Mouse (Mus musculus) activated CD4-positive, CD25-positive, alpha-beta regulatory T cell, adult 9 weeks (primary cell): ENCODE measurements around the gene Olfr1177-ps. TPM values are rescaled to one million over a fixed set of nuclear protein-coding genes. Genes with fewer than 3 reads are reported as not detected.

Experiments used
- polyA plus RNA-seq: library from polyadenylated mRNA; unstranded; fragments of 100-300 nt; shearing (Covaris generic); gene quantifications from one replicate; pipeline ENCODE4 v1.2.1, GENCODE M21; 2017

Gene Olfr1177-ps
- not detected for polyA plus RNA-seq

GRCm38 (mm10) chr2:88346392-88346791 is at the start of gene Olfr1177-ps:
Gene Olfr1177-ps, minus strand, starts transcription at chr2:88346492.

DNA sequence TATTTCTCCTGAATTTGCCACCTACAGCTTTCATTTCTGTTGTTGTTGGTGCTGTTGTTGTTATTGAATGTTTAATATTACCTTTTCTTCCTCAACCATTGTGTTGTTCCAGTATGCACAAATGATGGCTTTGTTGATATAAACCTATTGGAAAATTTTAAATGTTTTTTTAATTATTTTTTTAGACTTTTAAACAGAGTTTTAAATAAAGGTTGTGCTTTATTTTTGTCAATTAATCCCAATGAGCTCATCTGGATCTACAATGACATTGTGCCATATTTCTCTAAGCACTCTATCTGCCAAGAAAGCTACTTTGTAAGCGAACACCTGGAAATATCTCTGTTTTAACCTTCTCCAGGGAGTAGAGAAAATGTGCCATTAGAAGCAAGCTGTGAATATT is 40.5 kb upstream of the Olfr1177-ps start, which contains the start of gene Olfr1178:
Olfr1178 (plus strand) TSS at position 301 of the 400 bp plus-strand sequence.

DNA sequence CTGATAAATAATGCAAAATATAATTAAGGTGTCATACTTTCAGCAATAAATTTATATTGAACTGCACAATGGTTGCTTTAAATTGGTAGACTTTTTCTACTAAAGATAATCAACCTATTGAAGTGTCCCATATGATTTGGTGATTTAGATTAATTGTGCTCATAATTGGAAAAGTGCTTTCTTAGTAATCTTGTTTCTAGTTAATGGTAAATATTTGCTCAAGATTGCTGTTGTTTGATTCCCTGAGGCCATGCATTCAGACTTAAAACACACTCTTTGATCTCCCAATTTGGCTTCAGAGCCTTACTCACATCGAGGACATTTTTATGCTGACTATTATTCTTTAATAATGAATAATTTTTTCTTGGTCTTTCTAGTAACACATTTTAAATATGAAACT is 9.9 kb downstream of the Olfr1177-ps start, which contains the start of gene Olfr1176:
Olfr1176 (plus strand) TSS at position 301 of the 400 bp plus-strand sequence.

GRCm38 (mm10) chr2:88327115-88327514 is 19.2 kb downstream of the Olfr1177-ps start, which contains the start of gene Olfr1175-ps:
Gene Olfr1175-ps, minus strand, starts transcription at chr2:88327215.

DNA sequence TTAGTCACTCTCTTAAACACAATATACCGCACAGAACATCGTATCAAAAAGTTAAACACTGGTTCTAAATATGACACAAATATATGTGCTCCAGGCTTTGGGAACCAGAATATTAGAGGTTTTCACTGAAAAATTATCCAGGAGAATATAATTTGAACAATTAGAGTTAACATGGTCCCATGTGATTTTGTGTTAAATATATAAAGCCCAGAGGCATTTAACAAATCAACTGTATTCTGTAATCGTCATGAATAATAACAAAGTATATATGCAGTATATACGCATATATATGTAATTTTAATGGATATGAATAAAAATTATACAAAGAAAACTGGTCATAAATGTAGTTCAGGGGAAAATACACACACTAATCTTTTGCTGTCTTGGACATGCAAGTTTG is 31.3 kb downstream of the Olfr1177-ps start, which contains the start of gene Olfr1174-ps:
Olfr1174-ps (minus strand) TSS at position 101 of the 400 bp plus-strand sequence.

Other genes with a start within 250 kb of the Olfr1177-ps start
- not detected for gene Olfr1166, start 218.2 kb downstream of the Olfr1177-ps start, polyA plus RNA-seq
- gene Olfr1167, start 191.3 kb downstream of the Olfr1177-ps start, polyA plus RNA-seq: not detected
- gene Olfr1168, start 164.6 kb downstream of the Olfr1177-ps start, polyA plus RNA-seq: not detected
- gene Olfr1170, start 118.2 kb downstream of the Olfr1177-ps start, polyA plus RNA-seq: not detected
- not detected for gene Olfr1173, start 66.6 kb downstream of the Olfr1177-ps start, polyA plus RNA-seq
- gene Olfr1174-ps, start 31.4 kb downstream of the Olfr1177-ps start, polyA plus RNA-seq: not detected
- not detected for gene Olfr1175-ps, start 19.3 kb downstream of the Olfr1177-ps start, polyA plus RNA-seq
- gene Olfr1176, start 9.8 kb downstream of the Olfr1177-ps start, polyA plus RNA-seq: not detected
- gene Olfr1178, start 40.6 kb upstream of the Olfr1177-ps start, polyA plus RNA-seq: not detected
- not detected for gene Olfr1179, start 60.0 kb upstream of the Olfr1177-ps start, polyA plus RNA-seq
- not detected for gene Olfr1180, start 72.7 kb upstream of the Olfr1177-ps start, polyA plus RNA-seq
- not detected for gene Olfr1181, start 79.7 kb upstream of the Olfr1177-ps start, polyA plus RNA-seq
- gene Gm13757, start 102.6 kb upstream of the Olfr1177-ps start, polyA plus RNA-seq: not detected
- not detected for gene Olfr1183, start 108.4 kb upstream of the Olfr1177-ps start, polyA plus RNA-seq
- not detected for gene Olfr1184, start 137.1 kb upstream of the Olfr1177-ps start, polyA plus RNA-seq
- not detected for gene Olfr1185-ps1, start 146.8 kb upstream of the Olfr1177-ps start, polyA plus RNA-seq
- gene Olfr1186, start 172.1 kb upstream of the Olfr1177-ps start, polyA plus RNA-seq: not detected
- gene Olfr1188, start 210.4 kb upstream of the Olfr1177-ps start, polyA plus RNA-seq: not detected
- not detected for gene Olfr1189, start 240.0 kb upstream of the Olfr1177-ps start, polyA plus RNA-seq